Mouse (Mus musculus) B cell, adult (primary cell): Measurements from ENCODE around the gene Atg13. TPM values are rescaled to one million over a fixed set of nuclear protein-coding genes. Genes with fewer than 3 reads are reported as not detected.

Experiments
- total RNA-seq: library from RNA; stranded (reverse); gene quantifications from 4 replicates; pipeline ENCODE4 v1.2.4, GENCODE M21; 2023; ENCODE audit not compliant: inconsistent age

Gene Atg13
- 32.6 to 37.8 TPM (median 35.8 TPM) in 4 replicates for total RNA-seq

GRCm38 (mm10) chr2:91710272-91711234 is at the start of gene Atg13, which contains the start of gene Harbi1:
TSS of gene Atg13 (minus strand) at chr2:91710576.
TSS of gene Harbi1 (plus strand) at chr2:91710852.

GRCm38 (mm10) chr2:91729971-91730821 is 19.8 kb upstream of the Atg13 start, which contains the start of gene Ambra1:
TSS of gene Ambra1 (plus strand) at chr2:91730134.

GRCm38 (mm10) chr2:91649553-91650359 is 60.6 kb downstream of the Atg13 start, which contains the start of the genes Zfp408 and Arhgap1:
TSS of gene Zfp408 (minus strand) at chr2:91649791.
TSS of gene Arhgap1 (plus strand) at chr2:91649860.

GRCm38 (mm10) chr2:91636229-91636628 is 74.1 kb downstream of the Atg13 start, which contains the start of gene F2:
TSS of gene F2 (minus strand) at chr2:91636414.

Other genes starting within 250 kb of the Atg13 start
- 35.1 to 40.5 TPM (median 36.7 TPM) in 4 replicates for gene Ckap5, start 183.8 kb downstream of the Atg13 start, total RNA-seq
- 0.54 TPM in 1 of 4 replicates, not detected in the others for gene F2, start 74.2 kb downstream of the Atg13 start, total RNA-seq
- gene Zfp408, start 60.8 kb downstream of the Atg13 start, total RNA-seq = 21.0 to 35.3 TPM (median 29.7 TPM) in 4 replicates
- gene Arhgap1, start 60.7 kb downstream of the Atg13 start, total RNA-seq = 58.9 to 66.5 TPM (median 63.2 TPM) in 4 replicates
- gene Harbi1, start 276 bp upstream of the Atg13 start, total RNA-seq = 8.3 to 14.5 TPM (median 11.0 TPM) in 4 replicates
- 56.6 to 60.5 TPM (median 58.8 TPM) in 4 replicates for gene Ambra1, start 19.6 kb upstream of the Atg13 start, total RNA-seq
- 1.2 to 1.6 TPM (median 1.4 TPM) in 4 replicates for gene Chrm4, start 216.7 kb upstream of the Atg13 start, total RNA-seq
- 2.0 to 2.4 TPM (median 2.1 TPM) in 4 replicates for gene Mdk, start 221.7 kb upstream of the Atg13 start, total RNA-seq
- gene Gm9821, start 235.1 kb upstream of the Atg13 start, total RNA-seq = 0.26 to 0.51 TPM (median 0.31 TPM) in 4 replicates